Mouse (Mus musculus) limb, embryonic 14.5 days (tissue): ENCODE measurements around the gene Hoxb3. TPM values are rescaled to one million over a fixed set of nuclear protein-coding genes. Genes with fewer than 3 reads are reported as not detected.

Source experiments
- ATAC-seq: fragments of 200-750 bp; cut with Nextera tagmentation; 2 replicates; pipeline ENCODE4 v1.8.0; 2017; ENCODE audit warnings: low read depth, moderate number of reproducible peaks, moderate TSS enrichment; ENCODE audit not compliant: low FRiP score
- DNase-seq: peaks from one replicate; pipeline ENCODE4 v3.0.0-alpha.2; 2015; ENCODE audit warnings: low spot score
- H3K27ac ChIP-seq: fragments of 300-500 bp; sonication (generic); replicated peaks from 2 replicates; pipeline ENCODE4 v1.5.1; 2014; ENCODE audit warnings: low read depth, mild to moderate bottlenecking, low read length, moderate library complexity, mixed read lengths
- H3K27me3 ChIP-seq: fragments of 300-500 bp; sonication (generic); 2 replicates; pipeline ENCODE4 v1.6.1; 2014; ENCODE audit warnings: low read length, mixed read lengths; ENCODE audit not compliant: control insufficient read depth, insufficient read depth
- H3K36me3 ChIP-seq: fragments of 300-500 bp; sonication (generic); 2 replicates; pipeline ENCODE4 v1.6.1; 2014; ENCODE audit warnings: mild to moderate bottlenecking, low read length, moderate library complexity, mixed read lengths; ENCODE audit not compliant: control insufficient read depth, insufficient read depth
- H3K4me1 ChIP-seq: fragments of 300-500 bp; sonication (generic); 2 replicates; pipeline ENCODE4 v1.6.1; 2014; ENCODE audit warnings: antibody characterized with exemption, low read length, mixed read lengths; ENCODE audit not compliant: control insufficient read depth, insufficient read depth
- H3K4me2 ChIP-seq: fragments of 300-500 bp; sonication (generic); replicated peaks from 2 replicates; pipeline ENCODE4 v1.6.1; 2014; ENCODE audit warnings: low read depth, mild to moderate bottlenecking, low read length, moderate library complexity; ENCODE audit not compliant: severe bottlenecking
- H3K4me3 ChIP-seq: fragments of 300-500 bp; sonication (generic); replicated peaks from 2 replicates; pipeline ENCODE4 v1.5.1; 2014; ENCODE audit warnings: low read length
- H3K9ac ChIP-seq: fragments of 300-500 bp; sonication (generic); 2 replicates; pipeline ENCODE4 v1.6.1; 2014; ENCODE audit warnings: mild to moderate bottlenecking, low read depth, low read length, moderate library complexity; ENCODE audit not compliant: severe bottlenecking
- H3K9me3 ChIP-seq: fragments of 300-500 bp; sonication (generic); 2 replicates; pipeline ENCODE4 v1.6.1; 2016; ENCODE audit warnings: low read length; ENCODE audit not compliant: control insufficient read depth
- POLR2A ChIP-seq: fragments of 200-500 bp; IDR thresholded peaks from 2 replicates; pipeline ENCODE4 v1.8.0; 2012; ENCODE audit warnings: inconsistent platforms, mild to moderate bottlenecking, moderate library complexity, borderline replicate concordance; ENCODE audit not compliant: insufficient read depth, insufficient read length; ENCODE audit errors: extremely low read depth
- WGBS: fragments of 180-500 bp; shearing (Covaris S2); extraction: QIAGEN DNeasy Blood & Tissue Kit; methylation state at CpG from one replicate; pipeline ENCODE4 v1.1.7; 2014; 5-methylcytosine and 5-hydroxymethylcytosine counted together
- polyA plus RNA-seq, 2 experiments: library from polyadenylated mRNA; depleted of rRNA in 1 of 2; stranded (reverse) in 1 of 2; unstranded in 1 of 2; fragments of >200 nt; fragmentation: Nextera tagmentation in 1 of 2; extraction: Ambion mirVana in 1 of 2; gene quantifications; 2 replicates each; pipeline versions ENCODE4 v1.2.1 to v1.2.3; 2012 to 2014

Hoxb3 gene
- polyA plus RNA-seq, 2 experiments, result 0.69 to 4.9 TPM

- peaks cover 98% of the 10 kb centered on the region for H3K27me3 ChIP-seq
- H3K27ac ChIP-seq, result no peak overlapping the region
- H3K9me3 ChIP-seq, result no peaks in the 10 kb centered on the region
- no peaks in the 10 kb centered on the region for H3K36me3 ChIP-seq
- ATAC-seq, result no peak
- H3K4me3 ChIP-seq, result no peak overlapping the region
- 1% methylated on average over 31 of the region's 31 CpGs for WGBS
- H3K4me1 ChIP-seq, result peaks cover 4% of the 10 kb centered on the region; the same call in 1 of the 2 replicates
- no peak overlapping the region for H3K4me2 ChIP-seq
- no peak overlapping the region for H3K9ac ChIP-seq
- no peak for TF ChIP-seq POLR2A
- no peak for DNase-seq
These were observed 43.5 kb upstream of the Hoxb3 start for GRCm38 (mm10) chr11:96279421-96280233.

- DNase-seq (no peak), ATAC-seq (no peak)
- 14% methylated on average over 8 of the region's 8 CpGs for WGBS
- no peak overlapping the region for H3K4me3 ChIP-seq
- no peak overlapping the region for H3K27ac ChIP-seq
- no peak for TF ChIP-seq POLR2A
- peaks cover 98% of the 10 kb centered on the region for H3K27me3 ChIP-seq
- no peak overlapping the region for H3K9ac ChIP-seq
- H3K36me3 ChIP-seq, result no peaks in the 10 kb centered on the region
- no peak overlapping the region for H3K4me2 ChIP-seq
- no peaks in the 10 kb centered on the region for H3K9me3 ChIP-seq
- peaks cover 4% of the 10 kb centered on the region; the same call in 1 of the 2 replicates for H3K4me1 ChIP-seq
These were observed 42.4 kb upstream of the Hoxb3 start for GRCm38 (mm10) chr11:96280399-96281378.

GRCm38 (mm10) chr11:96281396-96281795 lies 41.7 kb upstream of the Hoxb3 start:
- 2% methylated on average over 18 of the region's 18 CpGs for WGBS
- Histone ChIP-seq H3K36me3 (no peaks in the 10 kb centered on the region), H3K27me3 (peaks cover 98% of the 10 kb centered on the region), H3K9ac (no peak overlapping the region), H3K4me2 (no peak overlapping the region), H3K9me3 (no peaks in the 10 kb centered on the region), H3K4me1 (peaks cover 4% of the 10 kb centered on the region; the same call in 1 of the 2 replicates), H3K4me3 (no peak overlapping the region), H3K27ac (no peak overlapping the region)
- ATAC-seq (no peak), DNase-seq (no peak)
- TF ChIP-seq POLR2A, result no peak

GRCm38 (mm10) chr11:96281855-96282570 lies 41.1 kb upstream of the Hoxb3 start, which contains the start of gene Hoxb8:
Gene Hoxb8 (plus strand): TSS chr11:96281905.
- peaks cover 98% of the 10 kb centered on the region for H3K27me3 ChIP-seq
- no peak within 1 kb of the TSS for H3K4me2 ChIP-seq
- no peak within 1 kb of the TSS for H3K9ac ChIP-seq
- ATAC-seq (no peak), DNase-seq (no peak)
- H3K4me1 ChIP-seq, result peaks cover 4% of the 10 kb centered on the region; the same call in 1 of the 2 replicates
- no peaks in the 10 kb centered on the region for H3K36me3 ChIP-seq
- 1% methylated on average over 27 of the region's 27 CpGs for WGBS
- no peak within 1 kb of the TSS for H3K27ac ChIP-seq
- TF ChIP-seq POLR2A, result no peak
- no peaks in the 10 kb centered on the region for H3K9me3 ChIP-seq
- no peak within 1 kb of the TSS for H3K4me3 ChIP-seq
